Mouse (Mus musculus) liver, postnatal 0 days (tissue): ENCODE measurements at regions not wholly inside any gene's neighbourhood (a gene's known extent, or its start where the extent isn't known, plus 50 kb on each side); places are given as distances from the start of the nearest gene placed in this dataset.

Experiments
- ATAC-seq: fragments of 200-750 bp; cut with Nextera tagmentation; 2 replicates; pipeline ENCODE4 v1.8.0; 2017; ENCODE audit warnings: mild to moderate bottlenecking, moderate library complexity
- DNase-seq: peaks from one replicate; pipeline ENCODE4 v3.0.0-alpha.2; 2016
- H3K27ac ChIP-seq: fragments of 300-500 bp; sonication (generic); 2 replicates; pipeline ENCODE4 v1.5.1; 2014; ENCODE audit warnings: antibody characterized with exemption, moderate library complexity, mild to moderate bottlenecking, low read depth
- H3K27me3 ChIP-seq: fragments of 300-500 bp; sonication (generic); 2 replicates; pipeline ENCODE4 v1.6.1; 2014; ENCODE audit warnings: low read length, control low read depth, mixed read lengths; ENCODE audit not compliant: insufficient read depth
- H3K36me3 ChIP-seq: fragments of 300-500 bp; sonication (generic); replicated peaks from 2 replicates; pipeline ENCODE4 v1.6.1; 2014; ENCODE audit warnings: mild to moderate bottlenecking, control low read depth, low read length, moderate library complexity, mixed read lengths; ENCODE audit not compliant: insufficient read depth
- H3K4me1 ChIP-seq: fragments of 300-500 bp; sonication (generic); 2 replicates; pipeline ENCODE4 v1.6.1; 2014; ENCODE audit warnings: antibody characterized with exemption, mild to moderate bottlenecking, control low read depth; ENCODE audit not compliant: insufficient read depth
- H3K4me2 ChIP-seq: fragments of 300-500 bp; sonication (generic); 2 replicates; pipeline ENCODE4 v1.6.1; 2014; ENCODE audit warnings: low read depth, mild to moderate bottlenecking, low read length, moderate library complexity, mixed read lengths
- H3K4me3 ChIP-seq: fragments of 300-500 bp; sonication (generic); 2 replicates; pipeline ENCODE4 v1.5.1; 2014; ENCODE audit warnings: low read depth, low read length
- H3K9ac ChIP-seq: fragments of 300-500 bp; sonication (generic); replicated peaks from 2 replicates; pipeline ENCODE4 v1.6.1; 2014; ENCODE audit warnings: mild to moderate bottlenecking, moderate library complexity
- H3K9me3 ChIP-seq: fragments of 300-500 bp; sonication (generic); 2 replicates; pipeline ENCODE4 v1.6.1; 2016; ENCODE audit warnings: mild to moderate bottlenecking, control low read depth, low read length, mixed read lengths
- CTCF ChIP-seq: sonication (generic); IDR thresholded peaks from 2 replicates; pipeline ENCODE4 v1.5.1; 2016; ENCODE audit warnings: antibody characterized with exemption, low read depth
- EP300 ChIP-seq: IDR thresholded peaks from 2 replicates; pipeline ENCODE4 v1.6.1; 2016; ENCODE audit warnings: antibody characterized with exemption, low read depth, mild to moderate bottlenecking
- WGBS: fragments of 180-500 bp; shearing (Covaris S2); extraction: QIAGEN DNeasy Blood & Tissue Kit; methylation state at CpG from one replicate; pipeline ENCODE4 v1.1.7; 2014; ENCODE audit not compliant: insufficient replicate concordance; 5-methylcytosine and 5-hydroxymethylcytosine counted together

DNA sequence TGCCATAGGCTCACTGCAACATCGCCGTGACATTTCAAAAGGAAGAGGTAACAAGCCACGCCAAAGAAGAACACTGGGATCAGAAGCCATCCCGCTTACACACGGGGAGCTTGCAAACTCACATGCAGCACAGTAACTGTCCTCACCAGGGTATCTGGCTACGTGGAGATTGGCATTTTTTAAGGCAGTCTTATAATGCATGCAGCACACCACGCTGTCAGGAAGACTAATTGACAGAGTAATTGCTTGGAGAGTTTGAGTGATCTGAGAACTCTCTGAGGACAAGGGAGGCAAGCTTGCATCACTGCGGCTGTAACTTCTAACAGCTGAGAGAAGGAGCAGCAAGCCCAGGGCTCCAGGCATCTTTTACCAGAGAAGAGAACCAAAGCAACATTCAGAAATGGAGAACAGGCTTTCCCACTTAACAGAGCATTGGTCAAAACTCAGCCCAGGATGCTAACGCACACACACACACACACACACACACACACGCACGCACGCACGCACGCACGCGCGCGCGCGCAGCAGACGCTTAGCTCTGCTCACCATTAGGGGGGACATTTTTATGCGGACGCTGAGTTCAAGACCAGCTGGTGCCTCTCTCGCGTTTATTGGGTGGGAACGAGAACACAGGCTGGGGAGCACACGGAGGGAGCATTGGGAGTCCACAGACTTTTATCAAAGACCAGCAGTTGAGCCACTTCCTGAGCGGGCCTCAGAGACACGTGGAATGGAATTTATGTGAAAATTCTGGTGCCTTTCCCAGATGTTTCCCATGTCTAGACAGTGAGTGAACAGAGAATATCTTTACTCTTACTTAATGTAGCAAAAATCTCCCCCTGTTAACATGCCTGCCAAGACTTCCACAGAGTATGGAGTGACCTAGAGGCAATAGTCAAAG, 66.6 kb downstream of the 1700129C05Rik start:
- DNase-seq: no peak
- ATAC-seq: no peak
- Histone ChIP-seq H3K27ac (no peak overlapping the region), H3K9me3 (no peaks in the 10 kb centered on the region), H3K4me3 (no peak overlapping the region), H3K4me1 (no peaks in the 10 kb centered on the region), H3K36me3 (no peaks in the 10 kb centered on the region), H3K4me2 (no peak overlapping the region), H3K27me3 (no peaks in the 10 kb centered on the region), H3K9ac (no peak overlapping the region)
- TF ChIP-seq CTCF: no peak
- TF ChIP-seq EP300: no peak
- WGBS: 37% methylated on average over 29 of the region's 29 CpGs

DNA sequence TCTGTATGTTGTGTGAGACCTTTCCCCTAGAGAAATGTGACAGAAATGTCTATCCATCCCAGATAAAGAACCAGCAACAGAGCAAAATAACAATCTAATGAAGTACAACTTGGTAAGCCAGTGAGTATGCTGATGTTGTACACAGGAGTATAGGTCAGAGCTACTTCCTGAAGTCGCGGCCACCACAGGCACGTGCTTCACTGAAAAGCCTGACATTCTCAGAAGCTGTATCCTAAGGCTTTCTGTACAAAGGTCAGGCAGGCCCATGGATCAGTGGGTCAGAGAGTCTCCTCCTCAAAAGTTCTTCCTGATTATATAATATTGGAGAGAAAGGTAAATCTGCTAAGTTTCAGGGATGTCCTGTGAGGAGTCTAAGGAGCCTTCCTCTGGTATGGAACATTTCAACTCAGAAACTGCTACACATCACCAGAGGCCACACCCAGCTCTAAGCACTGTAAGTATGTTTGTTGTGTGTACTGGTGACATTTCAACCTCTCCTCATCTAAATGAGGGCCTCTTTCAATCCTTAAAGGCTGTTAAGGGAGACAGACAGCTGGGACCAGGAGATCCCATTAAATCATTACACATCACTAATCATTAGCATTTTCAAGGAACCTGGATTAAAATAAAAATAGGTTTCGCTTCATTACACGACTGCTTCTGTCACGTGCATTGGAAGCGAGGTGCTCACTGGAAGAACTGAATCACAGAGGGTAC, 70.2 kb downstream of the 1700129C05Rik start:
- Histone ChIP-seq H3K27me3 (no peaks in the 10 kb centered on the region), H3K4me1 (no peaks in the 10 kb centered on the region), H3K9ac (no peak overlapping the region), H3K9me3 (no peaks in the 10 kb centered on the region), H3K4me2 (no peak overlapping the region), H3K4me3 (no peak overlapping the region), H3K36me3 (no peaks in the 10 kb centered on the region), H3K27ac (no peak overlapping the region)
- TF ChIP-seq EP300 (no peak), CTCF (no peak)
- no peak for DNase-seq
- no peak for ATAC-seq
- 78% methylated on average over 7 of the region's 7 CpGs for WGBS

- ATAC-seq: no peak
- no peak overlapping the region for H3K9ac ChIP-seq
- H3K27me3 ChIP-seq: no peaks in the 10 kb centered on the region
Measured at GRCm38 (mm10) chr14:59070056-59070455, 72.6 kb downstream of the 1700129C05Rik start.

GRCm38 (mm10) chr14:59066456-59067220, 76.1 kb downstream of the 1700129C05Rik start:
- no peaks in the 10 kb centered on the region for H3K4me1 ChIP-seq
- H3K9me3 ChIP-seq: no peaks in the 10 kb centered on the region
- ATAC-seq: no peak
- WGBS: 72% methylated on average over 8 of the region's 8 CpGs
- no peak for TF ChIP-seq CTCF
- no peak for TF ChIP-seq EP300
- no peak for DNase-seq
- H3K9ac ChIP-seq: no peak overlapping the region
- H3K4me2 ChIP-seq: no peak overlapping the region
- H3K27ac ChIP-seq: no peak overlapping the region
- no peak overlapping the region for H3K4me3 ChIP-seq
- no peaks in the 10 kb centered on the region for H3K36me3 ChIP-seq
- no peaks in the 10 kb centered on the region for H3K27me3 ChIP-seq

More at GRCm38 (mm10) chr14:59070056-59070455, 72.6 kb downstream of the 1700129C05Rik start:
- TF ChIP-seq CTCF (no peak), EP300 (no peak)
- H3K36me3 ChIP-seq: no peaks in the 10 kb centered on the region
- H3K9me3 ChIP-seq: no peaks in the 10 kb centered on the region
- H3K4me3 ChIP-seq: no peak overlapping the region
- WGBS: 78% methylated on average over 2 of the region's 2 CpGs
- H3K4me1 ChIP-seq: no peaks in the 10 kb centered on the region
- no peak for DNase-seq
- no peak overlapping the region for H3K27ac ChIP-seq
- no peak overlapping the region for H3K4me2 ChIP-seq

DNA sequence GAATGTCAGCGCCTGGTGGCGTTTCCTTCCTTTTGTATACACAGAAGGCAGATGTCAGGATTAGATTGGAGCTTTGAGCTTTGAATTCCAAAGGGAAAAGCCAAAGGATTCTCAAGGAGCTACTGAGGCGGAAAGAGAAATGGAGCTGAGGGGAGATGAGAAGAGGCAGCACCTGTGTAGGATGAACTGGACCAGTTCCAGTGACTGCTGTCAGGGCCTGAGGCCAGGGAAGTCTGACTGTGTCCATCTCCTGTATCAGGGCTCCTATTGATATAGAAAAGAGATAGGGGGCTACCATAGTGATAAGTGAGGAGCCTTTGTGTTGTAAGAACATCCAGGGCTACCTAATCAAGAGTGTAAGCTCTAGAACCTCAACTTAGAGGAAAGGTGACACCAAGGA, 79.5 kb downstream of the 1700129C05Rik start:
- Histone ChIP-seq H3K4me2 (no peak overlapping the region), H3K27ac (no peak overlapping the region), H3K4me3 (no peak overlapping the region), H3K4me1 (no peaks in the 10 kb centered on the region), H3K27me3 (no peaks in the 10 kb centered on the region), H3K9ac (no peak overlapping the region), H3K9me3 (no peaks in the 10 kb centered on the region), H3K36me3 (no peaks in the 10 kb centered on the region)
- no peak for TF ChIP-seq CTCF
- no peak for TF ChIP-seq EP300
- 65% methylated on average over 3 of the region's 3 CpGs for WGBS
- DNase-seq (no peak), ATAC-seq (no peak)

GRCm38 (mm10) chr14:59056832-59057231, 85.9 kb downstream of the 1700129C05Rik start:
- H3K27me3 ChIP-seq: no peaks in the 10 kb centered on the region
- DNase-seq: no peak
- no peak overlapping the region for H3K27ac ChIP-seq
- H3K36me3 ChIP-seq: no peaks in the 10 kb centered on the region
- H3K4me1 ChIP-seq: no peaks in the 10 kb centered on the region
- H3K4me2 ChIP-seq: no peak overlapping the region
- H3K9ac ChIP-seq: no peak overlapping the region
- no peak for ATAC-seq
- TF ChIP-seq EP300 (no peak), CTCF (no peak)
- WGBS: 85% methylated on average over 3 of the region's 3 CpGs
- H3K9me3 ChIP-seq: no peaks in the 10 kb centered on the region
- H3K4me3 ChIP-seq: no peak overlapping the region
